Mouse (Mus musculus) gastrocnemius, postnatal 14 days (tissue): Measurements from ENCODE around the gene Apol6. TPM values are rescaled to one million over a fixed set of nuclear protein-coding genes. Genes with fewer than 3 reads are reported as not detected.

ENCODE experiments used
- DNase-seq: peaks from one replicate; pipeline ENCODE4 v3.0.0; 2021; ENCODE audit warnings: mixed read lengths
- intact Hi-C: fragments of 180-260 bp; cut with DNase I; formaldehyde crosslinking; loops from one replicate; pipeline ENCODE4 v1.15.1; 2025; ENCODE audit warnings: low total_unique reads
- total RNA-seq, 2 experiments: library from RNA; stranded (reverse); gene quantifications; 2 replicates each; pipeline ENCODE4 v1.2.3; 2021

Apol6 gene
- total RNA-seq, 2 experiments from 2014 or later, result 23.4 to 33.2 TPM

DNA sequence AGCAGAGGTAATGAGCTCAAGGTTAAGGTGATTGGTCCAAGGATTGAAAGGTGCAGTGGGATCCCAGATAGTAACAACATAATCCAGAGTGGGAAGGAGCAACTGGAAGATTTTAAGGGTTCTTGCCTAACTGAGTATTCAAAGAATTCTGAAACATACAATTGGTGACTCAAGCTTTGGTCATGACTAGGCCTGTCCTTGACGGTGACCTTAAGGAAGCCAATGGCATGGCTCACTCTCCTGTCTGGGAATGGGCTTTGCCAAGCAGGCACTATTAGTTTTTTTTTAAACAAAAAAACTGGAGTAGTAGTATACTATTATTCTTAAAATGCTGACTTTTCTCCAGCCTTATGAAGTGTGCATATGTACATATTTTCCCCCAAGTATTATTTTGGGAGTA, 50.7 kb downstream of the Apol6 start:
- no peak for DNase-seq
- intact Hi-C loops, result no loop called here

DNA sequence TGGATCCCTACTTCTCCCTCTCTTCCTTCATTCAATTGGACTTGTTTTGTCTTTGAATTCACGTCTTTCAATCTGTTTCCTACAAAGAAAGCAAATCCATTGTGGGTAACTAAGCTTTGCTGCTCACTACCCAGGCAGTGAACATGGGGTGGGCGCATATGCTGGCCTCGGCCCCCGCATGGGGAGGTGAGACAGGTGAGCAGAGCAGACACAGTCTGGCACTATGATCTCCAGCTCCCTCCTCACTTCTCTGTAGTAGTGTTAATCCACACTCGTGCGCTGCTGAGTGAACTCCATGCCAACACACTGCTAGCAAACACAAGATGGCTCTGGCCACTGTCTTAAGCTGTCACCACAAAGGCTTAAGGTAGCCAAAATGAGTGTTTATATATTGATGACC, 52.8 kb downstream of the Apol6 start:
- no peak for DNase-seq
- intact Hi-C loops, result no loop called here

DNA sequence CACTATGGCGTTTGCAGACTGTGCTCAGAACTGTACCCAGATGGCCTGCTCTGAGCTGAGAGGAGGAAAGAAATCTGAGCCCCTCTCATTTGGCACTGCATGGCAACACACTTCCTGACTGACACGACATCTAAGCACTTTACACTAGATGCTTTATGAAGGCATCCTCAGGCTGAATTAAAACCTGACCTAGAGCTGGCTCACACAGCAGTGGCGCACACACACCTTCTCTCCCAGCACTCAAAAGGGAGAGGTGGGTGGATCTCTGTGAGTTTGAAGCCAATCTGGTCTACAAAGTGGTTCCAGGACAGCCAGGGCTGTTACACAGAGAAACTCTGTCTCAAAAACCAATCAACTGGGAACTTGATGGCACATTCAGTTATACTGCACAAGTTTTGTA, 55.2 kb downstream of the Apol6 start:
- no peak for DNase-seq
- intact Hi-C loops, result no loop called here

DNA sequence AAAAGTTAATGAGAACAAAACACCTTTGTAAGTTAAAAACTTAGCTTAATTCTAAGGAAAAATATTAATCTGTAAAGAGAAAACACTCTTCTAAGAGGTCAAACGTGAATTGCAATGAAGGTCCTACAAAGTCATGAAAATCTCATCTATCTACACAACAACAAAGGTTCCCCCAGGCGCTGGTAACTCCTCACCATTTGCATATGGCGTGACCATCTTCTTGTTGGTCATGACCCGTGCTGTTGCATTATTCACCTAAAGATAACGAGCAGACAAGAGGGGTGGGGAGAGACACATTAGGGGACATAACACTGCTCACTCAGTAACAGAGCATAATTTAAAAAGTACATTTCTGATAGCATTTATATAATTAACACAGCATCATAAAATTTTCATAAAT, 58.2 kb downstream of the Apol6 start:
- no peak for DNase-seq
- intact Hi-C loops, result no loop called here

DNA sequence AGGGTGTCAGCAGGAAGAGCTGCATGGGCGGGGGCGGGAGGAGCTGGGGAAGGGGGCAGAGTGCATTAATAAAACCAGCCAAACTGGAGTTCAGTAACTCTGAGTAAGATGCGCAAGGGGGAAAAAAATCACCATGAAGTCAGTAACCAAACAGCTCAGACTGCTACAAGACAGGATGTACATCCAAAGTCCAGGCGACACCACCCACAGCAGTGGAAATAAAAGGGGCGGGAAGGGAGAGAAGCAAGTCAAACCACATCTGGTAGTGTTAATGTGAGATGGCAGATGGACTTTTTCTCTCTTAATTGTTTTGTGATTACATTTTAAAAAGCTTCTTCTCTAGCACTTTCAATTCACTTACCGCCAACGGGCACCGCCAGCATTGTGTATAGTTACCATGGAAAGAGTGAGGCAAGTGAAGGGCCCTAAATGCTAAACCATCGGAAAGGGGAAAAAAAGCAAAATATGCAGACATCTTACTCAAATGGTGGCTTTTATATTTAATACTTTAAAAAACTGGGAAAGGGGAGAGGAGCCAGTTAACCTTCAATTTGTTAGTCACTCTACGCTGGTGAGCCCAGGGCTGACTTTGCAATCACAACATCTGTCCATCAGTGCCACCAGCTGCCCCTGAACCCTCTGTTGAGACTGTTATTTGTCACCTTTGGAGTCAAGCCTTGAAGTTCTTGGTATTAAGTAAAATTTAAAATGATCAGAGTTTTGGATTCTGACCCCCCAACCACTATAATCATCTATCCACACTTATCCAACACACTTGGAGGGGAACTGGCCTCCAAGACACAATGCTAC, 60.0 kb downstream of the Apol6 start:
- DNase-seq, result no peak
- intact Hi-C loops, result no loop called here

DNA sequence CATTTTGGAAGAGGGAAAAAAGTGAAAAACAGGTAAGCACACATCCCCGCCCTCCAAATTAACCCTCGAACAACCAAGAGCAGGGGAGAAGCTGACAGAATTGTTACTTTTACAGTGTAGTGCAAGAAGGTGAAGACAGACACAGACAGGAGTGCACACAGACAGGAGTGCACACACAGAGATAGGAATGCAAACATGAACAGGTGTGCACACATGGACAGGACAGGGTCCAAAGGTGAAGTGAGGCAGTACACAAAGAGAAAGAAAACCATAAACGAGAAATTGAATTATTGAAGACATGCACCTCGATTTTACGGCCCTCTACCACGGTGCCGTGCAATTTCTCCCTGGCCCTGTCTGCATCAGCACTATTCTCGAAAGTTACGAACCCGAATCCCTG, 60.7 kb downstream of the Apol6 start:
- no peak for DNase-seq
- intact Hi-C loops, result no loop called here

Other genes starting within 250 kb of the Apol6 start
- 1 to 10 TPM; 7.1 to 9.0 TPM for gene Zfp251, start 173.3 kb upstream of the Apol6 start, total RNA-seq
- gene Zfp7, start 165.5 kb upstream of the Apol6 start, total RNA-seq, result under 1 TPM; 0.53 to 0.57 TPM
- under 1 TPM in 1 of 2 experiments, not detected in 1; 0.29 TPM for gene Gm49527, start 165.4 kb upstream of the Apol6 start, total RNA-seq
- 1 to 10 TPM; 2.1 to 2.2 TPM for gene Zfp647, start 119.3 kb upstream of the Apol6 start, total RNA-seq
- 10 to 100 TPM; 22.7 to 25.4 TPM for gene 1110038F14Rik, start 96.2 kb upstream of the Apol6 start, total RNA-seq
- gene Mb, start 5.9 kb downstream of the Apol6 start, total RNA-seq, result 1,000 to 10,000 TPM in 1 of 2 experiments, 100 to 1,000 TPM in 1; 840 to 1,154 TPM